Mouse (Mus musculus) limb, embryonic 10.5 days (tissue): ENCODE measurements around the gene F830045P16Rik. TPM values are rescaled to one million over a fixed set of nuclear protein-coding genes. Genes with fewer than 3 reads are reported as not detected.

ENCODE experiments used
- DNase-seq: peaks from one replicate; pipeline ENCODE4 v3.0.0-alpha.2; 2017; ENCODE audit warnings: low spot score
- H3K27ac ChIP-seq: fragments of 300-500 bp; sonication (generic); 2 replicates; pipeline ENCODE4 v1.5.1; 2016; ENCODE audit warnings: mild to moderate bottlenecking
- H3K27me3 ChIP-seq: fragments of 300-500 bp; sonication (generic); 2 replicates; pipeline ENCODE4 v1.6.1; 2016; ENCODE audit warnings: low read depth, mild to moderate bottlenecking; ENCODE audit not compliant: poor library complexity, severe bottlenecking
- H3K36me3 ChIP-seq: fragments of 300-500 bp; sonication (generic); 2 replicates; pipeline ENCODE4 v1.6.1; 2016; ENCODE audit warnings: mild to moderate bottlenecking, moderate library complexity
- H3K4me1 ChIP-seq: fragments of 300-500 bp; sonication (generic); 2 replicates; pipeline ENCODE4 v1.6.1; 2016
- H3K4me3 ChIP-seq: fragments of 300-500 bp; sonication (generic); 2 replicates; pipeline ENCODE4 v1.5.1; 2016; ENCODE audit warnings: mild to moderate bottlenecking, moderate library complexity
- H3K9me3 ChIP-seq: fragments of 300-500 bp; sonication (generic); replicated peaks from 2 replicates; pipeline ENCODE4 v1.6.1; 2016; ENCODE audit warnings: mild to moderate bottlenecking
- WGBS: fragments of 180-500 bp; shearing (Covaris S2); methylation state at CpG from one replicate; pipeline ENCODE4 v1.1.7; 2016; 5-methylcytosine and 5-hydroxymethylcytosine counted together
- polyA plus RNA-seq: library from polyadenylated mRNA; unstranded; fragments of >200 nt; fragmentation: Nextera tagmentation; extraction: Ambion mirVana; gene quantifications from 2 replicates; pipeline ENCODE4 v1.2.1, GENCODE M21; 2016

The F830045P16Rik gene
- polyA plus RNA-seq, 1 experiment from 2014 or later: not detected

DNA sequence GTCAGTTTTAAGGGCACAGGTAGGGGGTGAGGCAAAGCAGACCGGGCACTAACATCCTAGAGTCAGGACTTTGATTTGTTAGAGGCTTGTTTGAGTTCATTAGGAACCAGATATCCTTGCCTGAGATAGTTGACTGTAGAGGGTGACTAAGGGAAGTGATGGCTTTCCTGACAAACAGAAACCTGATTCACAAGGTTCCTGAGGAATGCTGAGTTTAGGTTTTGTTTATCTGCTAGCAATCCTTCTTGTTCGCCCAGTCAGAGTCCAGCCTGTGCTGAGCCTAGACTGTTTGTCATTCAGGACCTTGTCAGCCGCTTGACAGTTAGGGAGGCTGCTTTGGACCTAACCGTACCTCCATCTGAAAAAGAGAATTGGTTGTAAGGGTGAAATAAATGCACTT is 2.8 kb upstream of the F830045P16Rik start:
- 0 out of 2 replicates have a peak overlapping the region, but pooled peaks have one; percentile 30 for H3K27ac ChIP-seq
- no peak for DNase-seq
- no peaks in the 10 kb centered on the region for H3K9me3 ChIP-seq
- WGBS: 46% methylated on average over 4 of the region's 4 CpGs
- peaks cover 54% of the 10 kb centered on the region for H3K4me1 ChIP-seq
- H3K27me3 ChIP-seq: peaks cover 67% of the 10 kb centered on the region
- no peak overlapping the region for H3K4me3 ChIP-seq
- H3K36me3 ChIP-seq: no peaks in the 10 kb centered on the region

DNA sequence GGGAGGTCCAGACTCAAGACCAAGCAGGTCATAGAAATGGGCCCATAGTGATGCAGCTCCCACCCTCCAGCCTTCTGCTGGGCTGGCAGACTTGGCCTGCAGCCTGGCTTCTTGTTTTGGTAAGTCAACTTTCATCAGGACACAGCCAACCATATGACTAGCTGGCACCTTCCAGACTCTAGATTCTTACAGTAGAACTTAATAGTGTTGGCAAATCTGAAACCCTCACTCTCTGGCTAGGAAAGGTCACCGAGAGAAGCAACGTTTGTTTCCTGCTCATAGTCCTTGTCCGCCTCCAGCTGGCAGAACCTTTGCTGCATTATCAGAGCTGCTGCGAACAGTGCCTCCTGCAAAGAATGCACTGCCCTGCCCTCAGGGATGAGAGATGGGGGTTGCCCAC is 1.5 kb upstream of the F830045P16Rik start:
- no peaks in the 10 kb centered on the region for H3K9me3 ChIP-seq
- no peak overlapping the region for H3K27ac ChIP-seq
- WGBS: 88% methylated on average over 4 of the region's 4 CpGs
- peaks cover 54% of the 10 kb centered on the region for H3K27me3 ChIP-seq
- H3K4me1 ChIP-seq: peaks cover 54% of the 10 kb centered on the region
- no peak for DNase-seq
- H3K36me3 ChIP-seq: no peaks in the 10 kb centered on the region
- H3K4me3 ChIP-seq: no peak overlapping the region

DNA sequence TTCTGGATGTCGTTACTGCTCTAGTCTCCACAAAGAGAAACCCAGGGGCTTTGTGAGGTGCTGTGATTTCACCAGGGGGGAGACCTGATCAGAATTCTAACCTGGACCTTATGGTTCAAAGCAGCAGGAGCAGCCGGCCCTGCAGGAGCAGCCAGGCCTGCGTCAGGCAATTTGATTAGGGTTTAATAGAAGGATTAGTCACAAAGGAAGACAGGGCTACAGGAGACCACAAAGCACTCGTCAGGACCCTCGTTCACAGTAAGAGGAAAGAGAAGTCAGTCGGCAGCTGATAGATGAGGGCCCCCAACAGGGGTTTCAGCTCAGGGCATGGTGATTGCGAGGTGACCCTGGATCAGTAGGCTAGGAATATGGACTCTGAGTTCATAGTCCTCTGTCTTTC is 958 bp upstream of the F830045P16Rik start:
- WGBS: 27% methylated on average over 7 of the region's 7 CpGs
- no peak for DNase-seq
- Histone ChIP-seq H3K36me3 (no peaks in the 10 kb centered on the region), H3K9me3 (no peaks in the 10 kb centered on the region), H3K27ac (peak overlapping the region; percentile 28; the same call in 1 of the 2 replicates), H3K4me3 (no peak overlapping the region), H3K27me3 (peaks cover 48% of the 10 kb centered on the region), H3K4me1 (peaks cover 54% of the 10 kb centered on the region)

DNA sequence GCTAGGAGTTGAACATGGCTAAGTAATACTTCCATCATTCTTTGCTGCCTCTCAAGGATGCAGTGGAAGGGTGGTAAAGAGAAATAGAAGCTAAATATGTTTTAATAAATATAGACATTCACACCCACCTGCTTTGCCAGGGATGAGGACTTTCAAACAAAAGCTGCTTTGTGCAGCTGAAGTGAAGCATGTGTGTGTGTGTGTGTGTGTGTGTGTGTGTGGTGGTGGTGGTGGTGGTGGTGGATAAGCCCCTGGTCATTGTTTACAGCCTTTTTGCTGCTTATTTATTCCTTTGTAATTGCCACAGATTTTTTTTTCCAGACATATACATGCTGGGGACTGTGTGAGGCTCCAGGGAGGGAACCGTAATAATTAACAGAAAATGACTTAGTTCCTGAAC is 524 bp upstream of the F830045P16Rik start:
- peaks cover 54% of the 10 kb centered on the region for H3K4me1 ChIP-seq
- no peak for DNase-seq
- WGBS: 73% methylated on average over 1 of the region's 1 CpGs

DNA sequence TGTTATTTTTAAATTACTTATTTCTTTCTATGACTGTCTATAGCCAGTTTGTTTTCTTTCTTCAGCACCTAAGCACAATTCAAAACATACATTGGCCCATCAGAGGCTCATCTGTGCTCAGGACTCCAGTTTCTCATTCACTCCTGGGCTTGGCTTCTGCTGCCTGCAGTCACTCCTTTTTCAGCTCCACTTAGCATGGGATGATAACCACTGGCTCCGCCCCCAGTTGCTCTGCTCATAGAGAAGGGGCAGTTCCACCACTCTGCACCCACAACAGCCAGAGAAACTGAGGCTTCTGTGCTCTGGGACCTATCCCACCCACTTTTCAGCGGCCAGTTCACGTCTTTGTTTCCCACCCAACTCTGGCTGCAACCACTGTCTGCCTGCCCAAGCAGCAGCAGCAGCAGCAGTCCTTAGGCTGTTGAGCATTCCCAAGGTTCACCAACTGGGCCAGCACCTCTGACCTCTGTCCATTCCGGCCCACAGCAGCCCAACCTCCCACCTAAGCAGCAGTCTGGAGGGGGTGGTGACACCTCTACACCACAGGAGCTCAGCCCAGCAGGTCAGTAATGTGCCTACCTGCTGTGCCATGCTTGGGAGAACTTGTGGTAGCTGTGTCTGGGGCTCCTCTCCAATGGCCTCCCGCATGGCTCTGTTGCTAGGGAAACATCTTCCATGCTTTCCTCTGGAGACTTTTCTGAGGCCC is 1.4 kb downstream of the F830045P16Rik start:
- H3K4me3 ChIP-seq: no peak overlapping the region
- WGBS: 49% methylated on average over 5 of the region's 5 CpGs
- peaks cover 43% of the 10 kb centered on the region for H3K4me1 ChIP-seq
- no peak overlapping the region for H3K27ac ChIP-seq
- no peak for DNase-seq
- H3K27me3 ChIP-seq: peaks cover 30% of the 10 kb centered on the region; the same call in 1 of the 2 replicates
- H3K9me3 ChIP-seq: no peaks in the 10 kb centered on the region
- no peaks in the 10 kb centered on the region for H3K36me3 ChIP-seq

More for the DNA sequence above, 524 bp upstream of the F830045P16Rik start:
- H3K4me3 ChIP-seq: no peak overlapping the region
- no peak overlapping the region for H3K27ac ChIP-seq
- peaks cover 44% of the 10 kb centered on the region for H3K27me3 ChIP-seq
- H3K9me3 ChIP-seq: no peaks in the 10 kb centered on the region
- H3K36me3 ChIP-seq: no peaks in the 10 kb centered on the region

DNA sequence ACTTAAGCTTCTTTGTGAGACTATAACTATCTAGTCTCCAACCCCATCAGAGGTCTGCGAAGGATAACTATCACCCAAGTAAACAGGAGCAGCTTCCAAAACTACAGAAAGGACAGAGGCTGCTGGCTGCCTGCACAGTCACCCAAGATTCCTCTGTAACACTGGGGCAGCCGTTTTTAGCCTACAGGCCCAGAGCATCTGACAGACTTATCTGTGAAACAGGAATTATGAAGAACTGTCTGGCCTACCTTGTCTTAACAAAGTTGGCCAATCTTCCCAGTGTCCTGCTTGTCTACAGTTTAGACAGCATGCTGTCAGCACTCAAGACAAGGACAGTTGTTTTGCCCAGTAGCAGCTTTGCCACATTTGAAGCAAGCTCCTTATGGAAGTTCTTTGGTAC is 4.5 kb downstream of the F830045P16Rik start:
- Histone ChIP-seq H3K36me3 (no peaks in the 10 kb centered on the region), H3K4me3 (no peak overlapping the region), H3K27ac (no peak overlapping the region), H3K27me3 (peaks cover 17% of the 10 kb centered on the region; the same call in 1 of the 2 replicates), H3K9me3 (no peaks in the 10 kb centered on the region), H3K4me1 (peaks cover 26% of the 10 kb centered on the region)
- DNase-seq: no peak
- 79% methylated on average over 2 of the region's 2 CpGs for WGBS

DNA sequence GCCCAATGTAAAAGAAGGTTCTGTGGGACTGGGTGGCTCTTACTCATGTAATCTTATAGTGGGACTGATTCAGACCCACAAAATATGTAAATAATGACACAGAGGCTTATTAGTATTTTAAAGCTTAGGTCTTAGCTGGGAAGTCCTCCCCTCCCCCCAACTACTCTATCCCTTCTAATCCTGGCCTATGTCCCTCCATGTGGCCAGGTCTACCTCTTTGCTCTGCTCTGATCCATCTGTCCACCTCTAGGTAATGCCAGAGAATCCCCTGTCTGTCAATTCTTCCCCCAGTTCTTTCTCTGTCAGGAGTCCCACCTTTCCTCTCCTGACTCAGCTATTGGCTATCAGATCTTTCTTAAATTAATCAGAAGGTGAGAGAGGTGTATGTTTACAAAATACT is 5.3 kb downstream of the F830045P16Rik start:
- Histone ChIP-seq H3K4me3 (no peak overlapping the region), H3K9me3 (no peaks in the 10 kb centered on the region), H3K27me3 (peaks cover 9% of the 10 kb centered on the region; the same call in 1 of the 2 replicates), H3K4me1 (peaks cover 18% of the 10 kb centered on the region), H3K27ac (no peak overlapping the region), H3K36me3 (no peaks in the 10 kb centered on the region)
- DNase-seq: no peak

DNA sequence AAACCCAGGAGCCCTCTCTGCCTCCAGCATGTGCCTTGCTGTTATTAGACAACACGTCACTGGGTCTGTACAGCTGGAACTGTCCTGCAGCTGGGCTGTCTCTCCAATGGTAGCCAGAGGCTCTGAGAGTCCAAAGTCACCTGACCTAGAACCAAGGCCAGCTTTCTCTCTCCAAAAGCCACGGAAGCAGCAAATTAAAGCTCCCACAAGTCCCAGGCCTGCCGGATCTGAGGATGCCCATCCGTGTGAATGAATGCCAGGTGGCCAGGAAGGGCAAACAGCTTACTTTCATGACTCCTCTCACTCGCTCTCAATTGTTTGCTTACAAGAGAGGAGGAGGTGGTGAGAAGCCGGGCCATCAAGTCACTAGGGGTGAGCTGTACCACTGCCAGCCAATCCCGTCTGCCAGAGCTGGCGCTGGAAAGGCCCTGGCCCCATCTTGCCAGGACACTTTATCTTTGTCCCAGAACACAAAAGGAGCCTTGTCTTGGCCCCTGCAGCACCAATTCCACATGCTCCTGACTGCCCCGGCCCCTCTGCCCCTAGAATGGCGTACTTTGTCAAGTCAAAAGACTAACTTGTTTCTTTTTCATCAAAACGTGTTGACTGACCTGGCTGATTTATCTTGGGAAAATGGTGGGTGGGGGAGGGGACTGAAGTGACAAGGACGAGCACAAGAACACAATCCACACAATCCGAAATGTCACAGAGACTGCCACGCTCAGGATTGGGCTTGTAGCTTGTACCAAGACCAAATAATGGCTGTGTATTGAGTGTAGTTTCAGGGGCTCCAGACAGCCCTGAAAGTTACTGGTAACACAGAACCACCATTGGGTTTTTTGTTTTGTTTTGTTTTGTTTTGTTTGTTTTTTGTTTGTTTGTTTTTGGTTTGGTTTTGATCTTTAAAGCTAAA is 6.8 kb downstream of the F830045P16Rik start:
- no peaks in the 10 kb centered on the region for H3K9me3 ChIP-seq
- H3K4me3 ChIP-seq: no peak overlapping the region
- H3K27me3 ChIP-seq: no peaks in the 10 kb centered on the region
- H3K27ac ChIP-seq: peak overlapping the region; percentile 46
- DNase-seq: peak; percentile 46
- peaks cover 11% of the 10 kb centered on the region for H3K4me1 ChIP-seq
- no peaks in the 10 kb centered on the region for H3K36me3 ChIP-seq
- WGBS: 39% methylated on average over 14 of the region's 14 CpGs

DNA sequence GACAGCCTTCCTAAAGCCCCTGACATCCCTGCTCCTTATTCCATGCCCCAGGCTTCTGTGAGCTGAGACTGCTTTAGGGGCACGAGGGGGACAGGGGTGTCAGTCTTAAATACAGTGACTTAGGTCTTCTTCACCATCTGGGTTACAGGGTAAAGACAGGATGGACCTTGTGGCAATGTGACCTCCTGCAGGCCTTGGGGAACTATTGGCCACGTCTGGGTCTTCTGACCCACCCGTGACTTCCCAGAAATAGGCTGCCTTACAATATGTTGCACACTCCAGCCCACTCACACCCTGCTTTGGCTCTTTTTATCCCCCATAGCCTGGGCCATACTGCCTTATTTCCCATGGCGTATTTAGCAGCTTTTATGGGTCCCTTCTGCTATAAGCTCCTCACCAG is 8.5 kb downstream of the F830045P16Rik start:
- DNase-seq: peak; percentile 19
- Histone ChIP-seq H3K4me3 (no peak overlapping the region), H3K36me3 (no peaks in the 10 kb centered on the region), H3K27ac (no peak overlapping the region), H3K27me3 (no peaks in the 10 kb centered on the region), H3K4me1 (peaks cover 11% of the 10 kb centered on the region), H3K9me3 (no peaks in the 10 kb centered on the region)
- 92% methylated on average over 4 of the region's 4 CpGs for WGBS

DNA sequence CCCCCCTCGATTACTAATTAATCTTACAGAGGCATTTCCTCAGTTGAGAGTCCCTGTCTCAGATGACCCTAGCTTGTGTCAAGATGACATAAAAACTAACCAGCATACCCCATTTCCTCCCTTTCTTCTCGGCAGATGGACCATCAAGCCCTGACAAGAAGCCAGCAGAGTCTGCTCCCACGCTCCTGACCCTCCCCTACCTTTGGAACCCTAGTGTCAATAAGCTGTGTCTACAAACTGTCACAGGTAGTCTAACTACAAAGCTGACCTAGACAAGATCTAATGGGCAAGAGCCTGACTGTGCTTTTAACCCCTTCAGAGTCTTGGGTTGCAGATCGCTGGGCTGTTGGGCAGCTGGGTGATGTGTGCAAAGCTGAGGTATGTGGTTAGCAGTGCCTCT is 10.1 kb downstream of the F830045P16Rik start:
- H3K4me1 ChIP-seq: peaks cover 11% of the 10 kb centered on the region
- no peak overlapping the region for H3K27ac ChIP-seq
- peak; percentile 18 for DNase-seq
- H3K36me3 ChIP-seq: no peaks in the 10 kb centered on the region
- WGBS: 85% methylated on average over 4 of the region's 4 CpGs
- H3K9me3 ChIP-seq: no peaks in the 10 kb centered on the region
- H3K27me3 ChIP-seq: no peaks in the 10 kb centered on the region
- H3K4me3 ChIP-seq: no peak overlapping the region

DNA sequence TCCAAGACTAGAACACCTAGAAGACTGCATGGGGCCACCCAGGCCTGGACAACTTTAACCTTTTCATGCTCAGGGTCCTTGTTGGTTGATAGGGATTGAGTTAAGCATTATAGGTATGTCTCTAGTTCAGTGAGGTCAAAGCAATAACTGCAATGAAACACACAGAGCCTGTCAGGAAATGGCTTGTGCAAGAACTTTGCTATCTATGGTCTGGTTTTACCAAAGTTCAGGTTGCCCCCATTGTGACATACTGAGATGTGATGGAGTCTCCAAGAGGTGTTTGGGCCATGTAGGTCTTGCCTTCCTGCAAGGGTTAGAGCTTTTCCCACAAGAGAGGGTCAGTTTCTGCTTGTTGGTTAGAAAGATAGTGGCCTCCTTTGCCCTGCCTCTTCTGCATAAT is 10.8 kb downstream of the F830045P16Rik start:
- H3K4me3 ChIP-seq: no peak overlapping the region
- no peaks in the 10 kb centered on the region for H3K27me3 ChIP-seq
- peak; percentile 12 for DNase-seq
- no peaks in the 10 kb centered on the region for H3K36me3 ChIP-seq
- no peak overlapping the region for H3K27ac ChIP-seq
- H3K4me1 ChIP-seq: peaks cover 11% of the 10 kb centered on the region
- H3K9me3 ChIP-seq: no peaks in the 10 kb centered on the region

DNA sequence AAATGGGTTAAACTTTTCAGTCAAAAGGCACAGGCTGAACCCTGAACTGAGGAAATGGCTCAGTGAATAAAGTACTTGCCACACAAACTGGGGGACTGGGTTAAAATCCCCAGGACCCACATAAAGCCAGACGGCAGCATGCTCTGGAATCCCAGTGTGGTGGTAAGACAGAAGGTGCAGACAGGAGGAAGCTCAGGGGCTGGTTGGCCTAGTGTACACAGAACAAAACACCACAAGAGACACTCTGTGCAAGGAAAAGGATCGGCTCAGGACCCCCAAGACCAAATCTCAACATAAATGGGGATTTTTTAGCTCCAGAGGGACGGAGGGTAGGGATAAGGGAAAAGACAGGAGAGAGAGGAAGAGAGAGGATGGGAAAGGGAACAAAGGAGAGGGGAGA is 17.9 kb downstream of the F830045P16Rik start:
- H3K36me3 ChIP-seq: no peaks in the 10 kb centered on the region
- H3K4me3 ChIP-seq: no peak overlapping the region
- H3K27ac ChIP-seq: no peak overlapping the region
- no peaks in the 10 kb centered on the region for H3K9me3 ChIP-seq
- 81% methylated on average over 3 of the region's 3 CpGs for WGBS
- no peaks in the 10 kb centered on the region for H3K27me3 ChIP-seq
- H3K4me1 ChIP-seq: peaks cover 18% of the 10 kb centered on the region
- DNase-seq: no peak
